In genomic region chr5:108448785-108449668, GRCm38 (mm10) we compare ENCODE assay signal across 8 mouse cellular contexts. TPM values are rescaled to one million over a fixed set of nuclear protein-coding genes. Genes with fewer than 3 reads are reported as not detected.
DNase-seq lines count a peak whose midpoint lies in the region; ATAC-seq and TF ChIP-seq lines count a peak whose summit lies in the region.

Mfsd7a (minus strand) TSS chr5:108448891.

- 11% methylated on average over 24 of the region's 24 CpGs for WGBS in intestine, embryonic 15.5 days
- 15% methylated on average over 24 of the region's 24 CpGs for WGBS in liver, embryonic 16.5 days (ENCODE audit: insufficient replicate concordance)
- 16% methylated on average over 24 of the region's 24 CpGs for WGBS in neural tube, embryonic 12.5 days
- WGBS in cerebellum, adult 2 months, result 27% methylated on average over 24 of the region's 24 CpGs

- ATAC-seq in intestine, embryonic 15.5 days, result peak; percentile 94
- ATAC-seq in liver, embryonic 16.5 days (ENCODE audit: low read depth), result peak; percentile 75
- peak; percentile 72; the same call in 1 of the 2 replicates for ATAC-seq in neural tube, embryonic 12.5 days (ENCODE audit: low FRiP score, low read depth)

- H3K27me3 ChIP-seq in intestine, embryonic 15.5 days (replicated peaks), result no peaks in the 10 kb centered on the region
- H3K27me3 ChIP-seq in liver, embryonic 16.5 days (ENCODE audit: control insufficient read depth, insufficient read depth, low read depth, low read length), result no peaks in the 10 kb centered on the region
- peaks cover 6% of the 10 kb centered on the region for H3K27me3 ChIP-seq in neural tube, embryonic 12.5 days (replicated peaks)
- H3K27me3 ChIP-seq in cerebellum, adult 2 months (ENCODE audit: control insufficient read depth, insufficient read depth, low read length), result no peaks in the 10 kb centered on the region

- H3K4me1 ChIP-seq in intestine, embryonic 15.5 days (replicated peaks), result peaks cover 8% of the 10 kb centered on the region; the same call in 1 of the 2 replicates
- peaks cover 14% of the 10 kb centered on the region for H3K4me1 ChIP-seq in liver, embryonic 16.5 days (ENCODE audit: control insufficient read depth, low read depth, low read length)
- peaks cover 6% of the 10 kb centered on the region for H3K4me1 ChIP-seq in neural tube, embryonic 12.5 days
- 0 out of 2 replicates have a peak, but pooled peaks cover 3% of the 10 kb centered on the region for H3K4me1 ChIP-seq in cerebellum, adult 2 months (ENCODE audit: control insufficient read depth, insufficient read depth, low read length)

- H3K9me3 ChIP-seq in intestine, embryonic 15.5 days, result no peaks in the 10 kb centered on the region
- no peaks in the 10 kb centered on the region for H3K9me3 ChIP-seq in liver, embryonic 16.5 days (replicated peaks; ENCODE audit: control insufficient read depth, low read length)
- no peaks in the 10 kb centered on the region for H3K9me3 ChIP-seq in neural tube, embryonic 12.5 days

- peak within 1 kb of the TSS; percentile 69 for H3K4me2 ChIP-seq in intestine, embryonic 15.5 days (replicated peaks)
- peak within 1 kb of the TSS; percentile 70 for H3K4me2 ChIP-seq in liver, embryonic 16.5 days (ENCODE audit: low read depth, low read length)
- peak within 1 kb of the TSS; percentile 58 for H3K4me2 ChIP-seq in neural tube, embryonic 12.5 days (replicated peaks)

- peak within 1 kb of the TSS; percentile 6 for H3K9ac ChIP-seq in intestine, embryonic 15.5 days
- peak within 1 kb of the TSS; percentile 38; the same call in 1 of the 2 replicates for H3K9ac ChIP-seq in liver, embryonic 16.5 days (ENCODE audit: low read depth, low read length)
- H3K9ac ChIP-seq in neural tube, embryonic 12.5 days, result peak within 1 kb of the TSS; percentile 29; the same call in 1 of the 2 replicates

- no peak for TF ChIP-seq CTCF in cerebellum, adult 2 months (IDR thresholded peaks at IDR 0.05; ENCODE audit: borderline replicate concordance, insufficient read depth, low read depth, low read length)

- TF ChIP-seq POLR2A in cerebellum, adult 2 months (IDR thresholded peaks at IDR 0.05; ENCODE audit: borderline replicate concordance, insufficient read depth, low read length), result no peak

- peak within 1 kb of the TSS; percentile 37 for H3K4me3 ChIP-seq in intestine, embryonic 15.5 days (replicated peaks)
- H3K4me3 ChIP-seq in liver, embryonic 16.5 days (ENCODE audit: low read depth, low read length), result peak within 1 kb of the TSS; percentile 54
- peak within 1 kb of the TSS; percentile 17 for H3K4me3 ChIP-seq in neural tube, embryonic 12.5 days
- H3K4me3 ChIP-seq in cerebellum, adult 2 months (replicated peaks; ENCODE audit: insufficient read depth, low read depth, low read length), result no peak within 1 kb of the TSS

- DNase-seq in adrenal gland, adult 18-20 months (ENCODE audit: low spot score in 2 of 2), result peak; percentile 63 to 67
- DNase-seq in embryo, embryonic 10.5 days (ENCODE audit: low spot score), result peak; percentile 80
- peak; percentile 49 to 71 for DNase-seq in gastrocnemius, postnatal 4 days (ENCODE audit: low spot score in 2 of 2)
- no peak for DNase-seq in cerebellum, adult 2 months
- no peak for DNase-seq in cerebellum, adult 18-20 months

- peak within 1 kb of the TSS; percentile 41; the same call in 1 of the 2 replicates for H3K27ac ChIP-seq in intestine, embryonic 15.5 days
- H3K27ac ChIP-seq in liver, embryonic 16.5 days (ENCODE audit: low read length), result no peak within 1 kb of the TSS
- no peak within 1 kb of the TSS for H3K27ac ChIP-seq in neural tube, embryonic 12.5 days
- H3K27ac ChIP-seq in cerebellum, adult 2 months (ENCODE audit: insufficient read depth, low read length), result no peak within 1 kb of the TSS

- H3K36me3 ChIP-seq in intestine, embryonic 15.5 days, result no peaks in the 10 kb centered on the region
- no peaks in the 10 kb centered on the region for H3K36me3 ChIP-seq in liver, embryonic 16.5 days (ENCODE audit: control insufficient read depth, insufficient read depth)
- no peaks in the 10 kb centered on the region for H3K36me3 ChIP-seq in neural tube, embryonic 12.5 days

RNA-seq across cellular contexts. Expression of gene Mfsd7a, which starts in this region (rescaled TPM):
- total RNA-seq in adrenal gland, adult 18-20 months (2021), result 1 to 10 TPM; 1.5 to 2.4 TPM
- 1 to 10 TPM; 4.3 to 4.5 TPM for total RNA-seq in gastrocnemius, postnatal 4 days (2021)
- 0.16 and 0.38 TPM in 2 replicates for polyA plus RNA-seq in intestine, embryonic 15.5 days (2015; fragmentation: Nextera tagmentation; extraction: Ambion mirVana)
- polyA plus RNA-seq in liver, embryonic 16.5 days (2015; fragmentation: Nextera tagmentation; extraction: Ambion mirVana), result 0.21 and 0.35 TPM in 2 replicates
- polyA plus RNA-seq in neural tube, embryonic 12.5 days (2016; fragmentation: Nextera tagmentation; extraction: Ambion mirVana), result 0.08 and 0.16 TPM in 2 replicates
- 1.4 TPM in 2 replicates for polyA plus RNA-seq in cerebellum, adult 2 months (2012; rRNA removed)

Comparison
In these comparisons a context has a peak if more than half of its experiments do, and no peak if none do; other contexts are left out.
1. Peak in ATAC-seq, H3K4me3 ChIP-seq, H3K27ac ChIP-seq, H3K9ac ChIP-seq and H3K4me2 ChIP-seq in intestine, embryonic 15.5 days; RNA of the gene not detected or under 1 TPM.
2. Peak in ATAC-seq, H3K4me3 ChIP-seq, H3K9ac ChIP-seq and H3K4me2 ChIP-seq in liver, embryonic 16.5 days; RNA of the gene not detected or under 1 TPM.
3. Peak in ATAC-seq, H3K4me3 ChIP-seq, H3K9ac ChIP-seq and H3K4me2 ChIP-seq in neural tube, embryonic 12.5 days; RNA of the gene not detected or under 1 TPM.
4. DNase-seq: peak in adrenal gland, adult 18-20 months (2 of 2), embryo, embryonic 10.5 days (single experiment) and gastrocnemius, postnatal 4 days (2 of 2); none in cerebellum, adult 2 months (0 of 2) and cerebellum, adult 18-20 months (0 of 2).
5. Peak in every context shown above with its lines, with median percentiles within 50 percentile points of each other: ATAC-seq, H3K4me2 ChIP-seq and H3K9ac ChIP-seq.